Mouse (Mus musculus): ENCODE results near the gene Bco2.

- no peak for TF ChIP-seq CTCF (IDR thresholded peaks at IDR 0.05; ENCODE audit: extremely low read depth, insufficient read depth, low read length)
- no peak for TF ChIP-seq POLR2A (IDR thresholded peaks at IDR 0.05; ENCODE audit: extremely low read depth, insufficient read depth, low read length)
Observed at GRCm38 (mm10) chr9:50507570-50507969, 47.4 kb downstream of the Bco2 start.
